Mouse (Mus musculus) heart, postnatal 10 days (tissue): ENCODE data around the gene Sowahd. TPM values are rescaled to one million over a fixed set of nuclear protein-coding genes. Genes with fewer than 3 reads are reported as not detected.
"Not testable (repeated sequence)": the region's sequence is repeated elsewhere in the genome, so short reads cannot be mapped to it uniquely, and the experiment has no call there.

Experiments used
- DNase-seq, 2 experiments: peaks; one replicate each; pipeline ENCODE4 v3.0.0; 2021
- intact Hi-C: fragments of 180-260 bp; cut with DNase I; formaldehyde crosslinking; loops from one replicate; pipeline ENCODE4 v1.15.1; 2025
- total RNA-seq, 2 experiments: library from RNA; stranded (reverse); gene quantifications; 2 replicates each; pipeline ENCODE4 v1.2.3; 2021

The Sowahd gene
- total RNA-seq: not detected

GRCm38 (mm10) chrX:37048066-37048889 is at the start of gene Sowahd:
Gene Sowahd (plus strand): TSS chrX:37048845.
- intact Hi-C loops: loop anchor here (10.0 kb wide), 1 partner anchor 283 kb away; no protein-coding TSS in a partner anchor
- no peak for DNase-seq

GRCm38 (mm10) chrX:37013870-37014269 is 34.8 kb upstream of the Sowahd start:
- intact Hi-C loops: no loop called here
- no peak for DNase-seq

- intact Hi-C loops: no loop called here
- DNase-seq: no peak
These were observed 30.4 kb upstream of the Sowahd start for GRCm38 (mm10) chrX:37018150-37018654.

- intact Hi-C loops: no loop called here
- no peak for DNase-seq
These were observed 29.6 kb upstream of the Sowahd start for GRCm38 (mm10) chrX:37019045-37019444.

GRCm38 (mm10) chrX:37022690-37023089 is 26.0 kb upstream of the Sowahd start:
- intact Hi-C loops: loop anchor here (2.0 to 5.0 kb wide), 4 partner anchors 35 to 190 kb away; no protein-coding TSS in a partner anchor

GRCm38 (mm10) chrX:37023652-37024309 is 24.9 kb upstream of the Sowahd start:
- intact Hi-C loops: loop anchor here (2.0 to 5.0 kb wide), 4 partner anchors 36 to 191 kb away; no protein-coding TSS in a partner anchor
- peak; percentile 21 to 23 for DNase-seq

More at GRCm38 (mm10) chrX:37022690-37023089, 26.0 kb upstream of the Sowahd start:
- peak; percentile 65 to 75 for DNase-seq

GRCm38 (mm10) chrX:37028378-37028777 is 20.3 kb upstream of the Sowahd start:
- intact Hi-C loops: no loop called here
- peak; percentile 59 to 60 for DNase-seq

GRCm38 (mm10) chrX:37042726-37043125 is 5.9 kb upstream of the Sowahd start:
- peak; percentile 54 to 69 for DNase-seq
- intact Hi-C loops: loop anchor here (10.0 kb wide), 1 partner anchor 278 kb away; no protein-coding TSS in a partner anchor

GRCm38 (mm10) chrX:37048890-37049823 is 512 bp downstream of the Sowahd start:
- DNase-seq: no peak
- intact Hi-C loops: loop anchor here (10.0 kb wide), 1 partner anchor 284 kb away; no protein-coding TSS in a partner anchor

- intact Hi-C loops: no loop called here
- DNase-seq: no peak
These were observed 15.3 kb downstream of the Sowahd start for GRCm38 (mm10) chrX:37063902-37064301.

GRCm38 (mm10) chrX:37067299-37067698 is 18.7 kb downstream of the Sowahd start:
- no peak for DNase-seq
- intact Hi-C loops: no loop called here

- DNase-seq: no peak
- intact Hi-C loops: no loop called here
These were observed 20.1 kb downstream of the Sowahd start for GRCm38 (mm10) chrX:37068766-37069165.

GRCm38 (mm10) chrX:37074262-37074892 is 25.7 kb downstream of the Sowahd start:
- DNase-seq: peak; percentile 41 to 71
- intact Hi-C loops: no loop called here

- intact Hi-C loops: no loop called here
- DNase-seq: no peak
These were observed 28.0 kb downstream of the Sowahd start for GRCm38 (mm10) chrX:37076651-37077050.

- DNase-seq, intact Hi-C loops: not testable (repeated sequence)
These were observed 31.7 kb downstream of the Sowahd start for GRCm38 (mm10) chrX:37080345-37080744.

GRCm38 (mm10) chrX:37081194-37081593 is 32.5 kb downstream of the Sowahd start:
- intact Hi-C loops: no loop called here
- DNase-seq: no peak

GRCm38 (mm10) chrX:37084318-37084926 is 35.8 kb downstream of the Sowahd start:
- intact Hi-C loops: no loop called here
- peak; percentile 19 to 28 for DNase-seq

GRCm38 (mm10) chrX:37084927-37085660 is 36.4 kb downstream of the Sowahd start, which contains the start of gene Rpl39:
Gene Rpl39 (minus strand): TSS chrX:37085402.
- intact Hi-C loops: no loop called here
- peak; percentile 89 for DNase-seq
